Mouse (Mus musculus): ENCODE data around the gene Cd200r2.
"Not testable (repeated sequence)": the region's sequence is repeated elsewhere in the genome, so short reads cannot be mapped to it uniquely, and the experiment has no call there.

Gene Cd200r2

DNA sequence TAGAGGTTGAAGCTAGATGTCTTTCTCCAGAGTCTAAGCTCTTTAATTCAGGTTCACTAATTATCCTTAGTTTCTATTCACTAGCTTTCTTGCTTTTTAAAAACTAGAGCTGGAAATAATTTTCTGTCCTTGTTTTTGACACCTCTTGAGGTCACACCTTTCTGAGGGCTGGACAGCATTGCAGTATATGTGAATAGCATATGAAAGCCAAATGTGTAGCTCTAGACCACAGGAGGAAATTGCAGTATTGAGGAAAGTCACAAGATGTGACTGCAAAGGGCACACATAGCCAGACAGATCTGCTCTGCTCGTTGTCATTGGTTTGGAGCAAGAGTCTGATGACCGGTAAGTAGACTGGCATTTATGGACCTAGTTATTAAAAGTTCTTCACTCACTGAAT, at the start of gene Cd200r2:
Cd200r2 (plus strand) TSS at position 301 of the 400 bp plus-strand sequence.
- DNase-seq = no peak

DNA sequence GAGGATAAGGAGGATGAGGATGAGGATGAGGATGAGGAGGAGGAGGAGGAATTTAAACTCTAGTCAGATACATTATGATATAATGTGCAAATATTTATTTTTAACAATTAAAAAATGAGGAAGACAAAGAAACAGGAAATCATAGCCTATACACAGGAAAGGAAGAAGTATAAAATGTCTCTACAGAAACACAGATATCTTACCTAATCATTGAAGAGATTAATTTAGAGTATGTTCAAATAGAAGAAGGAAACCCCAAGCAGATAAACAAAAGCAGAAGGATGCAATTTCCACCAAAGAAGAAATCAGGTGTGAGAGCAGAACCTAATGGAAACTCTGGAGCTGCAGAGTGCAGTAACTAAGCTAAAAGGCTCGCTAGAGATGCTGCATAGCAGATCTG, 48.9 kb upstream of the Cd200r2 start:
- no peak for DNase-seq

DNA sequence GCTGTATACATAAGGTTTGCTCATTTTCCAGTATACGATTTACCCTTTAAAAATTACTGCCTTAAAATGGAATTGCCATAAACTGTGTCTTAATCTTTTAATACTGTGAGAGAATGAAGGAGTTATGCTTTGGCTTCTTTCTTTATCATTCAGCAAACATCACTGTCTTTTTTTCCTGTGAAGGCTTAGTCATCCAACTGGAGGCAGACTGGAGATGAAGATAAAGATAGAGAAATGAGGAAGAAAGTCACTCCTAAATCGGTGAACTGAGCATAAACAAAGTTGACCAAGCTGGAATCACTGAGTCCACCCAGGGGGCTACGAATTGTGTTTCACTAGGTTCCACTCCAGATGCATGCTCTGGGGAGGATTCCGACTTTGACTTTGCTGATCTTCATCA, 46.4 kb upstream of the Cd200r2 start:
- no peak for DNase-seq

DNA sequence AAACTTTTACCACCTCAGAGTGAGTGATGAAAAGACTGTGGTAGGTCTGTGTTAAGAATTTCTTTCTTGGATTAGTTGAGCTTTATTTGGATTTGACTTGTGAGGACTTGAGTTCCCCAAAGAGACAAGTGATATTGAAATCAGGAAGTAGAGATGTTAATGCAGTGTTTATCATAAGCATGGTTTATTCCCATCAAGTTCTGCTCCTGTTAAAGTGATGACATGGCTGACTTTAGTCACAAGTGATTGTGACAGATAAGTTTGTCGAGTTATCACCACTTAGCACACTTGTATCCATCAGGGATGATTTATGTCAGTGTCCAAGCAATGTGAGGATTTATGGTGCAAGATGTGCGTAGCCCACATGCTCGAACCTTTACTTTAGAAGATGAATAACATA, 34.6 kb upstream of the Cd200r2 start:
- DNase-seq = no peak

DNA sequence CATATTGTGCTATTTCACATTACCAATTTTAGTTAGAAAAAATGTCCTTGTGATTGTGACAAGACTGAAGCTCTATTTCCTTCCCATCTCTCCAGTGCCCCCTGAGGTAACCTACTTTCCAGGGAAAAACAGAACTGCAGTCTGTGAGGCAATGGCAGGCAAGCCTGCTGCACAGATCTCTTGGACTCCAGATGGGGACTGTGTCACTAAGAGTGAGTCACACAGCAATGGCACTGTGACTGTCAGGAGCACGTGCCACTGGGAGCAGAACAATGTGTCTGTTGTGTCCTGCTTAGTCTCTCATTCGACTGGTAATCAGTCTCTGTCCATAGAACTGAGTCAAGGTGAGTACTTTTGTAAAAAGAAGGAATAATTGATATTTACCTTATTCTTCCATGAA, 33.7 kb upstream of the Cd200r2 start:
- DNase-seq = not testable (repeated sequence)

DNA sequence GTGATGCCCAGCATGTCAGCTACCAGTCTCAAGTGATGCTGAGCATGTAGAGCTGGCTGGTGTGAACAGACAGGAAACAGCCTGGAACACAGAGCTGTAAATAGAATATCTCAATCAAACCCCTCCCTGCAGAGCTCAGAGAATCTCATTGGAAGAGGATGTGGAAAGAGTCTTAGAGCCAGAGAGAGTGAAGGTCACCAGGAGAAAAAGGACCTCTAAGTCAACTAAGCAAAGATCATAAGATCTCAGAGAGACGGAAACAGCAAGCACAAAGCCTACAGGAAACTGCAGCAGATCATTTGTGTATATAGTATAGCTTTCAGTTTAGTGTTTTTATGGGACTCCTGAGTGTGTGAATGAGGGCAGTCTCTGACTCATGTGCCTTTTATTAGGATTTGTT, 8.3 kb downstream of the Cd200r2 start:
- DNase-seq = peak; percentile 16

DNA sequence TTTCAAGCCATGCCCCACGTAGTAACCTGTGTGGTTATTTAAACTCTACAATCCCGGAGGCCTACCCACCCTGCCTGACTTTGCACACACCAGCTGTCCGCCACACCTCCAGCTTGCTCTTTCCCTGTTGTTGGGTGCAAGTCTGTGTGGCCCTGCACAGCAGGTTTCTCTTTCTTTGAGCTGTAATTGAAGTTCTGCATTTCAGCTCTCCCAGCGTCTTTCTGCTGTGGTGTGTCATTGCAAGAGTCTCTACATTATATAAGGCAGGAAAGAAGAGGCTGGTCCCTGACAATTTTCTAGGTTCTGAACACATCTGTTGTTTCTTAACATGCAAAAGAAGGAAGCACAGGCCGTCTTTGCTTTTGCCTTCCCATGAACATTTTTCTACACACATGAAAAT, 9.7 kb downstream of the Cd200r2 start:
- DNase-seq = no peak

DNA sequence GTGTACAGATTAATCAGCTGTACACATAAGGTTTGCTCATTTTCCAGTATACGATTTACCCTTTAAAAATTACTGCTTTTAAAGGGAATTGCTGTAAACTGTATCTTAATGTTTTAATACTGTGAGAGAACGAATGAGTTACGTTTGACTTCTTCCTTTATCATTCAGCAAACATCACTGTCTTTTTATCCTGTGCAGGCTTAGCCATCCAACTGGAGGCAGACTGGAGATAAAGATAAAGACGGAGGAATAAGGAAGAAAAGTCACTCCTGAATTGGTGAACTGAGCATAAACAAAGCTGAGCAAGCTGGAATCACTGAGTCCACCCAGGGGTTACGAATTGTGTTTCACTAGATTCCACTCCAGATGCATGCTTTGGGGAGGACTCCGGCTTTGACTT, 10.7 kb downstream of the Cd200r2 start:
- DNase-seq = no peak

DNA sequence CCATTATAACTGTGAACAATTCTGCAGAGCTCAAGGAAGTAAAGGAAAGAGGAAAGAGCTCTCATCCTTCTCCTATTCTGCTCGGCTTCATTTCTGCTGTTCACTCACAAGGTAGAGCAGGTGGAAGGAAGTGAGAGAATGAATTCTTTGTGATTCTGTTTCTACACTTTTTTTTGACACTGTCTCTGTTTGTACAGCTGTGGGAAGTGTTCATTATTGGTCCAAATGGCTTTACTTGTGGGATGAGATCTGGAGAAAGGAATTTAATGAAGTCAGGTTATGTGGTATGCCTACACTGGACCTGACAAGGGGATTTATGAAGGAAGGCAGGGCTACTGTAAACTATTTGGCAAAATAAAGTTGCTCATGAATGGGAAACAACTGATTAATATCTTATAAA, 23.9 kb downstream of the Cd200r2 start:
- DNase-seq = no peak

DNA sequence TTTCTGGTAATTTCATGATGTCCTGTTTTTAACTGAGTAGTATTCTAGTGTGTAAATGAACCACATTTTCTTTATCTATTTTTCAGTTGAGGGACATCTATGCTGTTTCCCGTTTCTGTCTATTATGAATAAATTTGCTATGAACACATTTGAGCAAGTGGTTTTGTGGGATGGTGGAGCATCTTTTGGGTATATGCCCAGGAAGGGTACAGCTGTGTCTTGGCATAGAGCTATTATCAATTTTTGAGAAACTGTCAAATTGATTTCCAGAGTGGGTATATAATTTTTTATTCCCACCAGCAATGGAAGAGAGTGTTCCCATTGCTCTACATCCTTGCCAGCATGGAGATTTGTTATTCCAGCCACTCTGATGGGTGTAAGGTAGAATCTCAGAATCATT, 65.1 kb downstream of the Cd200r2 start:
- DNase-seq = no peak

DNA sequence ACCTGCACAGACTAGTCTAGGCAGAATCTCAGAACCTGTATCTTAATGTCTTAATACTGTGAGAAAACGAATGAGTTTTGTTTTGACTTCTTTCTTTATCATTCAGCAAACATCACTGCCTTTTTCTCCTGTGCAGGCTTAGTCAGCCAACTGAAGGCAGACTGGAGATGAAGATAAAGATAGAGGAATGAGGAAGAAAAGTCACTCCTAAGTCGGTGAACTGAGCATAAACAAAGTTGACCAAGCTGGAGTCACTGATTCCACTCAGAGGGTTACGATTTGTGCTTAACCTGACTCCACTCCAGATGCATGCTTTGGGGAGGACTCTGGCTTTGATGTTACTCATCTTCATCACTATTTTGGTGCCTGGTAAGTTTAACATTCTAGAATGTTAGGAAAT, 76.6 kb downstream of the Cd200r2 start, which contains the start of gene Cd200r3:
Cd200r3 (plus strand) TSS at position 211 of the 400 bp plus-strand sequence.
- DNase-seq = no peak

DNA sequence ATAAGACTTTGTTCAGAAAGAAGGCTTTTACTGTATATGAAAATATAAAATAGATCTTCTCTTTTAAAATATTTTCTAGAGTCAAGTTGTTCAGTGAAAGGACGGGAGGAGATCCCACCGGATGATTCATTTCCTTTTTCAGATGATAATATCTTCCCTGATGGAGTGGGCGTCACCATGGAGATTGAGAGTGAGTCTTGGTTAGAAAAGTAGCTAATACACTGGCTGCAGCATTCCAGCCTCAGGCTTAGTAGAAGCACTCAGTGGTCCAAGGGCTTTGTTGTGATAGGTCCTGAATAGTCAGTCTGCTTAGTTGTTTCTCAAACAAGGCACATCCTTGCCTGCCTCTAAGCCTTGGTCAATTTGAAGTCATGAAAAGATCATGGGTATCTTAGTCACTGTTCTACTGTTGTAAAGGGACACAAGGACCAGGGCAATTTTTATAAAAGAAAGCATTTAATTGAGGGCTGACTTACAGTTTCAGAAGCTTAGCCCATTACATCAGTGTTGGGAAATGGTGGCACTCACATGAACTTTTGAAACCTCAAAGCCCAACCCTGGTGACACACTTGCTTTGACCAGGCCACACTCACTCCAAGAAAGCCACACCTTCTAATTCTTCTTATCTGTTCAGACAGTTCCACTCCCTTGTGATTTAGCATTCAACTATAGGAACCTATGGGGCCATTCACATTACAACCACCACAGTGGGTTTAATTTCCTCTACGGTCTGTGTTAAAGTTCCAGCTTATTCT, 84.6 kb downstream of the Cd200r2 start:
- DNase-seq = no peak

DNA sequence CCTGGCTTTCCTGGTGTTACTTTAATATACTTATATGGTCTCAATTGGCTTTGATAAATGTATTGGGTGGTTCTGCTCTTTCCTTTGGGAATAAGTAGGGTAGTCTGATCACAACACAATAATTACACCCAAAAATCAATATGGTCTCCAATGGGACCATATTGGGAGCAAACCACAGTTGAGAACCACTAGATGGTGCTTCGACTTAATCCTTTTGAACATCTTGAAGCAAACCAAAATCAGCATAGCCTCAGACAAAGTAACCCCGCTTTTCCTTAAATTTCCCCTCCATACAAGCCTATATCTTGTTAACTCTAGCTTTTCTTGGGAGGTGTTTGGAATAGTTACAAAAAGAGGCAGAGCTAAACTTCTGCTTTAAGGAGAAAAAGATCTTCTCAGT, 95.4 kb downstream of the Cd200r2 start:
- DNase-seq = no peak

DNA sequence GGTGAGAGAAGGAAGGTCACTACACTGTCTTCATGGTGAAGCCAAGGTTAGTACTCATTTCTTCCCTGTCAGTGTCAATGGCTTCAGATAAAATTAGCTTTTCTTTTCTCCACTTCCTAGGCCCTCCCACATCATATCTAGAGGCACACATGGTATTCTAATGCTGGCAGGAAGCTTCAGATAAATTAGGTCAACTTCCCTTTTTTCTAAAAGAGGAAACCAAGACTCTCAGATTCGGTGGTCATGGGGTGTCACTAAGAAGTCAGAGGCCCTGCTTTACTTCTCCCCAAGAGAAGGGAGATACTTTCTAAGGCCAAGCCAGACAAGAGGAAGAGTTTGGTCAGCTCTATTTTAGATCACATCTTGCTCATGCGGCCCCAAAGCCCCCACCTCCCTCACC, 95.9 kb downstream of the Cd200r2 start:
- DNase-seq = no peak

DNA sequence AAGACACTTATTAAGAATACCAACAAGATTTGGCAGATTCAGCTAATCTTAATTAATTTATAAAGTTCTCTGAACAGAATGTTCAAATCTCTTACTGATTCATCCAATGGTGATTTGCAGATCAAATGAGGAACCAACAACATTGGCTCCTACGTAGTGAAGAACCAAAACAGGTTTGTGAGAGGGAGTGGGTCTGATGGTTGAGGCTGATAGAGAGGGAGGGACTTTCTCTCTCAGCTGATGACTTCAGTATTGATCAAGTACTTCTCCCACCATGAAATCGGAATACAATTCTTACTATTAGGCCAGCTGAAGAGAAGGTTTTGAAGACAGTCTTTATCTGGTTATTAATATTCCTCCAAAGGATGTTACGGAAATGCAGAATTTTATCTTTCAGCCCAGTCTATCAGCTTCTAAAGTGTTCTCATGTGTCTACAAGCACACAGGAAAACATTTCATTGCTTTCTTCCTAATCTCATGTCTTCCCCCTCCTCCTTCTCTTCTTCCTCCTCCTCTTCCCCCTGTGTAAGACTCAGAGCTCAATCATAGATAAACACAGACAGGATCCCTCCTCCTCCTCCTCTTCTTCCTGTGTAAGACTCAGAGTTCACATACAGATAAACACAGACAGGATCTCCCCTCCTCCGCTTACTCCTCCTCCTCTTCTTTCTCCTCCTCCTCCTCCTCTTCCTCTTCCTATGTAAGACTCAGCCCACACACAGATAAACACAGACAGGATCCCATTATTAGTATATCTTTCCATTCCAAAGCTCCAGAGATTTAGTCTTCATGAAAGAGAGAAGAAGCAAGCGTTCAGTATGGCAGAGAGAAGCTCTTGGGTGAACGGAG, 97.9 kb downstream of the Cd200r2 start:
- no peak for DNase-seq

DNA sequence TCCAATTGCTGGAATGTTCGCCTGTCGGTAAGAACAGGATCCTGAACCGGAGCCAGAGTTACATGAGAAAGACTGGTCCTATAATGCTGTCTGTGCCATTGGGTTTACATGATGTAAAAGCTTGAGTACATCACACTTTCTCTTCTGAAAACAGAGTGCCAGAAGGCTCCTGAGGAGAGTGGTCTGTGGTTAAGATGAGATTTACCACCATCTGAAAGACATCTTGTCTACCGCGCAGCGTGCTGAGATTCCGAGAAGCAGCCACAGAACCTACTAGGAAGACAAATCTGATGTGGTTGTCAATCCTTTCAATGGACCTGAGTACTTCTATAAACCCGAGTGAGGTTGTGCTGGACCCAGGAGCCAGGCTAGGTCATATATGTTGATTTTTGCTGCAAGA, 98.5 kb downstream of the Cd200r2 start:
- no peak for DNase-seq

Measured in lung, postnatal 10 days (tissue).